Mouse (Mus musculus) neural tube, embryonic 15.5 days (tissue): ENCODE measurements around the gene Riok2. TPM values are rescaled to one million over a fixed set of nuclear protein-coding genes. Genes with fewer than 3 reads are reported as not detected.
"Not testable (repeated sequence)": the region's sequence is repeated elsewhere in the genome, so short reads cannot be mapped to it uniquely, and the experiment has no call there.

Experiments used
- ATAC-seq: fragments of 200-750 bp; cut with Nextera tagmentation; 2 replicates; pipeline ENCODE4 v1.8.0; 2017; ENCODE audit warnings: mild to moderate bottlenecking, moderate TSS enrichment, moderate library complexity; ENCODE audit not compliant: low FRiP score
- H3K27ac ChIP-seq: fragments of 300-500 bp; sonication (generic); replicated peaks from 2 replicates; pipeline ENCODE4 v1.5.1; 2015; ENCODE audit warnings: mild to moderate bottlenecking, inconsistent platforms
- H3K27me3 ChIP-seq: fragments of 300-500 bp; sonication (generic); replicated peaks from 2 replicates; pipeline ENCODE4 v1.6.1; 2015; ENCODE audit warnings: inconsistent platforms
- H3K36me3 ChIP-seq: fragments of 300-500 bp; sonication (generic); 2 replicates; pipeline ENCODE4 v1.6.1; 2015; ENCODE audit warnings: inconsistent platforms
- H3K4me1 ChIP-seq: fragments of 300-500 bp; sonication (generic); 2 replicates; pipeline ENCODE4 v1.6.1; 2015; ENCODE audit warnings: inconsistent platforms
- H3K4me2 ChIP-seq: fragments of 300-500 bp; sonication (generic); 2 replicates; pipeline ENCODE4 v1.6.1; 2015; ENCODE audit warnings: inconsistent platforms, mild to moderate bottlenecking, moderate library complexity
- H3K4me3 ChIP-seq: fragments of 300-500 bp; sonication (generic); replicated peaks from 2 replicates; pipeline ENCODE4 v1.5.1; 2015; ENCODE audit warnings: mild to moderate bottlenecking, inconsistent platforms
- H3K9ac ChIP-seq: fragments of 300-500 bp; sonication (generic); replicated peaks from 2 replicates; pipeline ENCODE4 v1.6.1; 2015; ENCODE audit warnings: mild to moderate bottlenecking, inconsistent platforms
- H3K9me3 ChIP-seq: fragments of 300-500 bp; sonication (generic); replicated peaks from 2 replicates; pipeline ENCODE4 v1.6.1; 2016; ENCODE audit warnings: inconsistent platforms
- WGBS: fragments of 180-500 bp; shearing (Covaris S2); methylation state at CpG from one replicate; pipeline ENCODE4 v1.1.7; 2015; ENCODE audit warnings: mixed read lengths; 5-methylcytosine and 5-hydroxymethylcytosine counted together
- polyA plus RNA-seq: library from polyadenylated mRNA; unstranded; fragments of >200 nt; fragmentation: Nextera tagmentation; extraction: Ambion mirVana; gene quantifications from 2 replicates; pipeline ENCODE4 v1.2.1, GENCODE M21; 2015

The Riok2 gene
- 22.6 and 26.4 TPM in 2 replicates for polyA plus RNA-seq

DNA sequence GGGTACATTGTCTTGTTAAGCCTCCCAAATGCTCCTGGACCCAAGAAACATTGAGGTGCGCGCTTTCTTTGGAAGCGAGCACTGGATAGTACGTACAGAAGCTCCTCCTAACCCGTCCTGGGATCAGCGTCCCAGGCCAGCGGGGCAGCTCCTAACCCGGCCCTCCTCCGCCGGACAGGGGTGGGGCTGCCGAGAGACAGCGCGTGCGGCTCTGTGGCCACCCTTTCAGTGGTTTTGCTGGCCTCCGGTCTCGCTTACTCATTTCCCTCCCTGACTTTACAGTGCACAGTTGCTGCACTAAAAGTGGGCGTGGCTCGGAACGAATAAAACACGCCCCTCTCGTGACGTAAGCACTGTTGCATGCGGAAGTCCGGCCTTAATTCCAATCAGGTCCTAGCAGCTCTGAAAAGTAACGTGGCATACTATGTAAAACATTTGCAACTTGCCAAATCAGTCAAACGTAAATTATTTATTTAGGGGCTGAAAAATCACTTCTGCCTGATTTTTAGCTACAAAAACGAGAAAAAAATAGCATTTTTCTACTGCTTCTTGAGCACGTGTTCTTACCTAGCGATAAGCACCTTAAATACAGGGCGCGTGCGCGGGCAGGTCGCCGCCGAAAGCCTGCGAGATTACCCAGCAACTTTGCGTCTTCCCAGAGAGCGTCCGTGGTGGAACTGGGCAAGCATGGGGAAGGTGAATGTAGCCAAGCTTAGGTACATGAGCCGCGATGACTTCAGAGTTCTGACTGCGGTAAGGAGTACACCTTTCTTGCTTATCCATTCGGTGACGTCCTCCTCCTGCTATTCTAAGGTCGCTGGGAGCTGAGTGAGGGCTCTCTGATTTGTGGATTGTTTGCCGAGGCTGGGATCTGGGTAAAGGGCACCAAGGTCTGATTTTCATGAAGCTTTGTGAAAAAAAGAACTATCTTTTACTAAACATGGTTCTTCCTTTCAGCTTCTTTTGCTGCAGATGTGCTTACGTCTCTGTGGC is at the start of gene Riok2:
Gene Riok2 (plus strand): TSS at position 392 of the 993 bp plus-strand sequence.
- peak; percentile 99 for ATAC-seq

DNA sequence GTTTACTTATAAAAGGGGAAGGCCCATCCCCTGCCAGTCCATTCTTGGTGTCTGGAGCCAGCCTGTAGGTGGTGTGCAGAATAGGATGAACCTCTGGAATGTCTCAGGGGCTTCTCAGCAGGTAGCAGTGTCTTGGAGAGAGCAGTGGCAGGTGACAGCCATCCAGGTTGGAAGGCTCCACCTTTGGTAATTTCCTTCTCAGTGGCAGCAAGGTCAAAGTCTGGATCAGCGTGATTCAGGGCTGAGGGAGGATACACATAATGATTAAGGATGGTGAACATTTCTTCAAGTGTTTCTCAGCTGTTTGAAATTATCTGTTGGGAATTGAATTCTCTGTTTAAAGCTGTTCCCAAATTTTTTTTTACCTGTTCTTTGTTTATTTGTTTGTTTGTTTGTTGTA is 48.1 kb upstream of the Riok2 start:
- H3K4me1 ChIP-seq, H3K4me3 ChIP-seq, H3K27ac ChIP-seq, H3K36me3 ChIP-seq, ATAC-seq, H3K9ac ChIP-seq, H3K27me3 ChIP-seq, H3K4me2 ChIP-seq, H3K9me3 ChIP-seq: not testable (repeated sequence)
- whole genome bisulfite sequencing, result 71% methylated on average over 1 of the region's 1 CpGs

More for the DNA sequence above, at the start of gene Riok2:
- H3K27me3 ChIP-seq, result no peaks in the 10 kb centered on the region
- H3K4me3 ChIP-seq, result peak within 1 kb of the TSS; percentile 71
- peaks cover 25% of the 10 kb centered on the region for H3K4me1 ChIP-seq
- peak within 1 kb of the TSS; percentile 66 for H3K4me2 ChIP-seq
- H3K9ac ChIP-seq, result peak within 1 kb of the TSS; percentile 66
- WGBS, result under 1% methylated on average over 48 of the region's 48 CpGs
- H3K9me3 ChIP-seq, result no peaks in the 10 kb centered on the region
- H3K36me3 ChIP-seq, result peaks cover 7% of the 10 kb centered on the region; the same call in 1 of the 2 replicates
- H3K27ac ChIP-seq, result peak within 1 kb of the TSS; percentile 84

DNA sequence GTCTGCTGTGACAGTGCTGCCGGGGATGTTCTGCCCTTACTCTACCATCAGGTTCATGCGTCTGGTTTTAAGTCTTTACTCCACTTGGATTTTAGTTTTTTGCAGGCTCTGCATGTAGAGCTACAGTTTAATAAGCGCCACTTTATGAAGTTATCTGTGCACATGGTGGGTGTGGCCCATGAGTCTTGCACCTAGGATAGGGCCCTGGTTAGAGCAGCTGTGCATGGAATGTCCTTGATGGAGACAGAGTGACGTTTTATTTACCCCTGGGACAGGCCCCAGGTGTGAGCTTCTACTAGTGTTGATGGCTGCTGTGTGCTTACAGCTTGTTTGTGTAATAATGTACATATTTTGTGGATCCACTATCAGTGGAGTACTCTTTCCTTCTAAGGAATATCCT is 47.5 kb upstream of the Riok2 start:
- WGBS, result 80% methylated on average over 4 of the region's 4 CpGs
- Histone ChIP-seq H3K4me3 (no peak overlapping the region), H3K36me3 (no peaks in the 10 kb centered on the region), H3K27me3 (no peaks in the 10 kb centered on the region), H3K9ac (no peak overlapping the region), H3K27ac (no peak overlapping the region), H3K4me2 (no peak overlapping the region), H3K4me1 (no peaks in the 10 kb centered on the region), H3K9me3 (no peaks in the 10 kb centered on the region; the same call in 1 of the 2 replicates)
- ATAC-seq, result no peak

DNA sequence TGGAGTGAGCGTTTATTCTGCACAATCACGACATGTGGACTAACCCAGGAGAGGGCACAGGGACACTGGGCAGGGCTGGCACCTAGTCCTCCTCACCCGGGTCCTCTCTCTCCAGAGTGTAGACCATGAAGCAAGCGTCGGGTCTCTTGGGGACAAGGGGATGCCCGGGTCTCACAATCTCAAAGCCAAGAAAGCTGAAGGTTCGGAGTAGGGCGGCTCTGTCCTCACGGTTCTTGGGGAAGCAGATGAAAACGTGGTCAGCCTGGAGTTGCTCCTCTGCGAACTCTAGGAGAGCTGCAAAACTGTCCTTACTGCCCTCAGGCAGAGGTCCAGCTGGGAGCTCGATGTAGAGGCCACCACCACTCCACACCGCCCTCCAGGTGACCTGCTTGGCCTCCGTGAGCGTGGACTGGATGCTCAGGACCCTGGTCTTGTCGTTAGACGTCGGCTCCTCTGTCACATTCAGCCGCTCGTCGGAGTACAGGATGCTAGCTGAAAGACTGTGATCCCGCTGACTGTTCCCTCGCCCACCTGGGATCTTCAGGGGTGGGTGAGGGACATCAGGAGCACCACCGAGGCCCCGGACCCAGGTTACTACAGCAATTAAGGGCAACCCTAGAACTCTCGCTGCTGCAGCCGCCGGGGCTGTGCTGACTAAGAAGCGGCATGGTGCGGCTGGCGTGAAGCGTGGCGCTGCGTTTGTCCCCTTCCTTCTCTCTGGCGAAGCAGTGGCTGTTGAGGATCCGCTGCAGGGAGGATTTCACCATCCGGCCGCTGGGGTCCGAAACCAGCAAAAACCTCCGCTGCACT is 28.5 kb upstream of the Riok2 start:
- Histone ChIP-seq H3K9ac (peak overlapping the region; percentile 34; the same call in 1 of the 2 replicates), H3K4me2 (peak overlapping the region; percentile 58), H3K4me3 (peak overlapping the region; percentile 31)
- H3K27me3 ChIP-seq, H3K27ac ChIP-seq, H3K9me3 ChIP-seq, H3K36me3 ChIP-seq, H3K4me1 ChIP-seq: not testable (repeated sequence)
- peak; percentile 84 for ATAC-seq
- WGBS, result 6% methylated on average over 36 of the region's 40 CpGs

DNA sequence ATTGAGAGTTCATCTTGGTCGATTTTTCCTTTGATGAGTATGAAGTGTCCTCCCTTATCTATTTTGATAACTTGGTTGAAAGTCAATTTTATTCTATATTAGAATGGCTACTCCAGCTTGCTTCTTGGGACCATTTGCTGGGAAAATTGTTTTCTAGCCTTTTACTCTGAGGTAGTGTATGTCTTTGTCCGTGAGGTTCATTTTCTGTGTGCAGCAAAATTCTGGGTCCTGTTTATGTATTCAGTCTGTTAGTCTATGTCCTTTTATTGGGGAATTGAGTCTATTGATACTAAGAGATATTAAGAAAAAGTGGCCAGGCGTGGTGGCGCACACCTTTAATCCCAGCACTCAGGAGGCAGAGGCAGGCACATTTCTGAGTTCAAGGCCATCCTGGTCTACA is 27.8 kb upstream of the Riok2 start:
- not testable (repeated sequence) for H3K27me3 ChIP-seq, H3K9me3 ChIP-seq, ATAC-seq, H3K4me1 ChIP-seq, H3K27ac ChIP-seq, H3K36me3 ChIP-seq
- Histone ChIP-seq H3K4me2 (peak overlapping the region; percentile 58), H3K9ac (peak overlapping the region; percentile 34; the same call in 1 of the 2 replicates), H3K4me3 (peak overlapping the region; percentile 31)
- 41% methylated on average over 4 of the region's 4 CpGs for WGBS

DNA sequence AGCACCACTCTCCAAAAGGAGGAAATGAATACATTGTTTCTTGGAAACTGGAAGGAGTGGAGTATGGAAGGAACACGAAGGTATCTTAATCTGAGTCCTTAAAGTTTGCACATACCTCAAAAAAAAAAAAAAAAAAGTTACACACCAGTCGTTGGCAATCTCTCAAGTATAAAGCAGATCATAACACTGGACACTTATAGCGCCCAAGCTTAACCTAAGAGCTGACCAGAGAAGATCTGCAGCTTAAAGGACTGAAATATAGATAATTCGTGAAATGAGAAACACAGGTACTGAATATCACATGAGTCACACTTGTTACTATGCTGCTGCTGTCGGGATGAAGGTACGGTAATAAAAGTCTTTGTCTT is 575 bp upstream of the Riok2 start:
- peak overlapping the region; percentile 66 for H3K9ac ChIP-seq

DNA sequence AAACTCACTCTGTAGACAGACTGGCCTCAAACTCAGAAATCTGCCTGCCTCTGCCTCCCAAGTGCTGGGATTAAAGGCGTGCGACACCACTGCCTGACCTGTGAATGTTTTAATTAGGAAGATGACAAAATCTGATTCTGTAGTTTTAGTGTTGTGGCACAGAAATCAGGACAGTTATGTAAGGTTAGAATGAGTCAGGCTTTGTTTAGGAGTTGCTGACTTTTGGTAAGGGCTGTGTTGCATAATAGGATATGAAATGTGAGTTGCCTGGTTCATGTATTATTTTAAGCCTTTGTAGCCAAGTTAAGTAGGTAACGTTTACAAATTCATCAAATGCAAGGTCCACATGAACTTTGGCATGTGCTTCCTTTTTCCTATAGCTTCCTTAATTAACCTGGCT is 1.5 kb downstream of the Riok2 start:
- 96% methylated on average over 3 of the region's 3 CpGs for WGBS
- Histone ChIP-seq H3K9me3 (no peaks in the 10 kb centered on the region), H3K27ac (no peak overlapping the region), H3K4me3 (peak overlapping the region; percentile 71), H3K4me2 (peak overlapping the region; percentile 66), H3K4me1 (peaks cover 25% of the 10 kb centered on the region), H3K27me3 (no peaks in the 10 kb centered on the region), H3K36me3 (peaks cover 9% of the 10 kb centered on the region; the same call in 1 of the 2 replicates), H3K9ac (no peak overlapping the region)
- ATAC-seq, result no peak

More for the DNA sequence above, 575 bp upstream of the Riok2 start:
- peak overlapping the region; percentile 84 for H3K27ac ChIP-seq
- H3K4me3 ChIP-seq, result peak overlapping the region; percentile 71
- peaks cover 25% of the 10 kb centered on the region for H3K4me1 ChIP-seq
- H3K4me2 ChIP-seq, result peak overlapping the region; percentile 66
- 9% methylated on average over 6 of the region's 6 CpGs for WGBS
- peaks cover 4% of the 10 kb centered on the region; the same call in 1 of the 2 replicates for H3K36me3 ChIP-seq
- H3K9me3 ChIP-seq, result no peaks in the 10 kb centered on the region
- ATAC-seq, result no peak
- H3K27me3 ChIP-seq, result no peaks in the 10 kb centered on the region

DNA sequence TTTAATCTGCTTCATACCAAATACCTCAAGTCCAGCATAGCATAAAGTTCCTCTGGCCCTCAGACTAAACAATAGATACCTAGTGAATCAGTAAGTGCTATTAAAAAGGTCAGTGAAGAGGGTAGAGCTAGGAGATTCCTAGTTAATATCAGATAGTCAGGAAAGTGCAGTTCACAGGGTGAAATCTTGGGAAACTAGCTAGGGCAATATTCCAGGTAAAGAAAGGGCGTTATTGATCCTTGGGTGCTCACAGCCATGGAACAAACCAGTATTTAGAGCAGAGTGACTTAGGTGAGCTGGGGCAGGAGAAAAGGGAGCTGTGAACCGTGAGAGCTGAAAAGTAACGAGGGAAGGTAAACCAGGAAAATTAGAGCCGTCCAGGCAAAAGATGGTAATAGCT is 9.6 kb downstream of the Riok2 start:
- H3K36me3 ChIP-seq, result peaks cover 48% of the 10 kb centered on the region
- 95% methylated on average over 4 of the region's 4 CpGs for WGBS
- ATAC-seq, result no peak

DNA sequence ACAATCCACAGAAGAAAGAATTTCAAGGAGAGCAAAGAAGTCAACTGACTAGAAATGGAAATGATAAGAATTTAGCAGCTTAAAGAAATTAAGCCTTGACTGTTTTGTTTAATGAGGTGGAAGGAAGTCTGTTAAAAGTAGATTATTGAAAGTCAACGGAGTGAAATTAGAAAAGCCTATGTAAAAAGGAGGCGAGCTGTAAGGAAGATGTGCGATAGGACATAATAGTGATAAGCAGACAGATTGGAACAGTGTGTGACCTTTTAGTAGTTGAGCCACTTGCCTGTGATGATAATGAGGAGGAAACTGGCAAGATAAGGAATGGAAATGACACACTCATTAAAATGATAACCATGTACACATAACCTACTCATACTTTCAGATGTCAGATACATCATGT is 10.4 kb downstream of the Riok2 start:
- Histone ChIP-seq H3K36me3 (peaks cover 49% of the 10 kb centered on the region), H3K4me3 (no peak overlapping the region), H3K9me3 (no peaks in the 10 kb centered on the region), H3K9ac (no peak overlapping the region), H3K27ac (no peak overlapping the region), H3K4me2 (no peak overlapping the region), H3K27me3 (no peaks in the 10 kb centered on the region), H3K4me1 (no peaks in the 10 kb centered on the region)
- WGBS, result 85% methylated on average over 3 of the region's 3 CpGs
- no peak for ATAC-seq

More for the DNA sequence above, 9.6 kb downstream of the Riok2 start:
- no peak overlapping the region for H3K4me3 ChIP-seq
- no peaks in the 10 kb centered on the region for H3K27me3 ChIP-seq
- no peak overlapping the region for H3K9ac ChIP-seq
- H3K4me2 ChIP-seq, result no peak overlapping the region
- H3K27ac ChIP-seq, result no peak overlapping the region
- H3K9me3 ChIP-seq, result no peaks in the 10 kb centered on the region
- no peaks in the 10 kb centered on the region for H3K4me1 ChIP-seq

DNA sequence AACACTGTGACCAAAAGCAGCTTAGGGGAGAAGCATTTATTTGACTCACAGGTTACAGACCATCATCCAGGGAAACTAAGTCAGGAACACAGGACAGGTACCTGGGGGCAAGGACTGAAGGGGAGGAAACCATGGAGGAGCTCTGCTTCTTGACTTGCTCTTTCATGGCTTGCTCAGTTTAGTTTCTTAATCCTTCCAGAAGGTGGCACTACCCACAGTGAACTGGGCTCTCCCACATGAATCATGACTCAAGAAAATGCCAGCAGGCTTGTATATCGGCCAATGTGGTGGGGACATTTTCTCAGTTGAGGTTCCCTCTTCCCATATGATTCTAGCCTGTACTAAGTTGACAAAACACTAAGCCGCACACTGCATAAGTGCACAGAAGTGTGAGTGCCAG is 12.0 kb downstream of the Riok2 start:
- peaks cover 52% of the 10 kb centered on the region for H3K36me3 ChIP-seq
- H3K27me3 ChIP-seq, result no peaks in the 10 kb centered on the region
- no peak overlapping the region for H3K27ac ChIP-seq
- H3K4me1 ChIP-seq, result no peaks in the 10 kb centered on the region
- H3K9me3 ChIP-seq, result no peaks in the 10 kb centered on the region
- H3K4me3 ChIP-seq, result no peak overlapping the region
- WGBS, result 90% methylated on average over 2 of the region's 2 CpGs
- no peak for ATAC-seq
- H3K9ac ChIP-seq, result no peak overlapping the region
- no peak overlapping the region for H3K4me2 ChIP-seq

DNA sequence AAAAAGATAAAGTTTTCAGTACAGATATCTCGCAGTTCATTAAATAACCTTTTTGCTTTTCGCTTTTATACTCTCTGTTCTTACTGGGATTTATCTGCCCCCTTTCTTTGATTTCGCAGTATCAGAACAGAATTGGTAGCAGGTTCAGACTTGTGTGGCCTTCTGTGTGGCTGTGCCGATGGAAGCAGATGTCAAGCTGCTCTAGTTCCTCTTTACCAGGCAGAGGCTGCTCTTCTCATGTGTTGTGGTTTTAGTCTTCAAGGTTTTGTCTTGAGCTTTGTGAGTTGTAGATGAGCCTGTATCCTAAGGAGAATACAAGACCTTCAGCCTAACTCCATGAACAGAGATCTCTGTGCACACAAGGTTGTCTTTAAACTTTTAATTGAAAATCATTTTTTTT is 17.7 kb downstream of the Riok2 start:
- Histone ChIP-seq H3K27ac (no peak overlapping the region), H3K9me3 (no peaks in the 10 kb centered on the region), H3K4me3 (no peak overlapping the region), H3K36me3 (peaks cover 29% of the 10 kb centered on the region), H3K4me2 (no peak overlapping the region), H3K4me1 (no peaks in the 10 kb centered on the region), H3K27me3 (no peaks in the 10 kb centered on the region), H3K9ac (no peak overlapping the region)
- WGBS, result 92% methylated on average over 4 of the region's 4 CpGs
- no peak for ATAC-seq
